Mouse (Mus musculus) MEL (cell line): ENCODE data around the gene Rab21. TPM values are rescaled to one million over a fixed set of nuclear protein-coding genes. Genes with fewer than 3 reads are reported as not detected.

Source experiments
- DNase-seq: peaks from one replicate; pipeline ENCODE4 v3.0.0; 2011; ENCODE audit warnings: low read depth, low spot score
- H3K27ac ChIP-seq: 2 replicates; pipeline ENCODE4 v1.5.1; 2012; ENCODE audit warnings: low read depth, mild to moderate bottlenecking, control low read depth, low read length, moderate library complexity; ENCODE audit not compliant: control insufficient read depth
- H3K27me3 ChIP-seq, 2 experiments: fragments of 150-350 bp in 1 of 2; sonication (generic) in 1 of 2; 2 replicates each; pipeline ENCODE4 v1.6.1; 2012; ENCODE audit warnings: low read length in 2 of 2, mild to moderate bottlenecking in 2 of 2, improper control_type of control experiment in 1 of 2, moderate library complexity in 1 of 2; ENCODE audit not compliant: insufficient read depth in 2 of 2, control insufficient read depth in 1 of 2
- H3K36me3 ChIP-seq, 2 experiments: 2 replicates each; pipeline ENCODE4 v1.6.1; 2012 to 2014; ENCODE audit warnings: low read length in 2 of 2, improper control_type of control experiment in 1 of 2, inconsistent platforms in 1 of 2, mild to moderate bottlenecking in 1 of 2; ENCODE audit not compliant: insufficient read depth in 2 of 2, control insufficient read depth in 1 of 2
- H3K4me1 ChIP-seq, 2 experiments: fragments of 150-350 bp in 1 of 2; sonication (generic) in 1 of 2; 2 replicates each; pipeline ENCODE4 v1.6.1; 2012; ENCODE audit warnings: low read length in 2 of 2, improper control_type of control experiment in 1 of 2, mild to moderate bottlenecking in 1 of 2; ENCODE audit not compliant: insufficient read depth in 2 of 2, control insufficient read depth in 1 of 2
- H3K4me3 ChIP-seq, 2 experiments: fragments of 150-350 bp in 1 of 2; sonication (generic) in 1 of 2; 2 replicates each; pipeline ENCODE4 v1.5.1; 2012; ENCODE audit warnings: low read depth in 2 of 2, low read length in 2 of 2, mild to moderate bottlenecking in 2 of 2, moderate library complexity in 2 of 2, control low read depth in 1 of 2, improper control_type of control experiment in 1 of 2; ENCODE audit not compliant: control insufficient read depth in 1 of 2, insufficient read depth in 1 of 2
- H3K79me2 ChIP-seq: 2 replicates; pipeline ENCODE4 v1.6.1; 2012; ENCODE audit warnings: mild to moderate bottlenecking, low read length, moderate library complexity; ENCODE audit not compliant: control insufficient read depth, poor library complexity, insufficient read depth
- H3K9ac ChIP-seq: 2 replicates; pipeline ENCODE4 v1.6.1; 2012; ENCODE audit warnings: low read depth, mild to moderate bottlenecking, control low read depth, low read length, moderate library complexity; ENCODE audit not compliant: control insufficient read depth, poor library complexity, severe bottlenecking
- H3K9me3 ChIP-seq: fragments of 150-350 bp; sonication (generic); replicated peaks from 2 replicates; pipeline ENCODE4 v1.6.1; 2012; ENCODE audit warnings: mild to moderate bottlenecking, low read length, improper control_type of control experiment, moderate library complexity; ENCODE audit not compliant: insufficient read depth
- CHD2 ChIP-seq: IDR thresholded peaks from 2 replicates; pipeline ENCODE4 v1.6.1; 2011; ENCODE audit warnings: low read length, improper control_type of control experiment
- CTCF ChIP-seq, 3 experiments: IDR thresholded peaks in 2 of 3; conservative IDR thresholded peaks in 1 of 3; 2 replicates each; pipeline ENCODE4 v1.5.1; 2011 to 2012; ENCODE audit warnings: low read length in 3 of 3, low read depth in 2 of 3, mild to moderate bottlenecking in 2 of 3, improper control_type of control experiment in 1 of 3, inconsistent platforms in 1 of 3, mixed read lengths in 1 of 3, moderate library complexity in 1 of 3; ENCODE audit not compliant: control insufficient read depth in 1 of 3, insufficient read depth in 1 of 3, poor library complexity in 1 of 3, severe bottlenecking in 1 of 3
- ELF1 ChIP-seq: IDR thresholded peaks from 2 replicates; pipeline ENCODE4 v1.6.1; 2014; ENCODE audit warnings: low read depth, mild to moderate bottlenecking, inconsistent platforms, low read length, improper control_type of control experiment, moderate library complexity
- EP300 ChIP-seq, 2 experiments: IDR thresholded peaks; 2 replicates each; pipeline ENCODE4 v1.6.1; 2011; ENCODE audit warnings: improper control_type of control experiment in 2 of 2, low read length in 2 of 2, low read depth in 1 of 2, mild to moderate bottlenecking in 1 of 2
- ETS1 ChIP-seq: IDR thresholded peaks from 2 replicates; pipeline ENCODE4 v1.6.1; 2012; ENCODE audit warnings: low read depth, mild to moderate bottlenecking, inconsistent platforms, low read length, improper control_type of control experiment, moderate library complexity
- GABPA ChIP-seq: IDR thresholded peaks from 2 replicates; pipeline ENCODE4 v1.6.1; 2012; ENCODE audit warnings: low read depth, mild to moderate bottlenecking, inconsistent platforms, low read length, improper control_type of control experiment, moderate library complexity
- GATA1 ChIP-seq: IDR thresholded peaks from 2 replicates; pipeline ENCODE4 v1.6.1; 2011; ENCODE audit warnings: low read depth, low read length, improper control_type of control experiment
- JUND ChIP-seq: IDR thresholded peaks from 2 replicates; pipeline ENCODE4 v1.6.1; 2011; ENCODE audit warnings: low read depth, mild to moderate bottlenecking, improper control_type of control experiment, low read length
- KAT2A ChIP-seq: conservative IDR thresholded peaks from 2 replicates; pipeline ENCODE4 v1.6.1; 2012; ENCODE audit warnings: low read depth, low read length, improper control_type of control experiment, inconsistent platforms
- MEF2A ChIP-seq: IDR thresholded peaks from 2 replicates; pipeline ENCODE4 v1.6.1; 2014; ENCODE audit warnings: low read depth, mild to moderate bottlenecking, inconsistent platforms, low read length, improper control_type of control experiment; ENCODE audit not compliant: poor library complexity, insufficient replicate concordance, severe bottlenecking; ENCODE audit errors: extremely low read depth
- MXI1 ChIP-seq: IDR thresholded peaks from 2 replicates; pipeline ENCODE4 v1.6.1; 2011; ENCODE audit warnings: mild to moderate bottlenecking, low read depth, low read length, improper control_type of control experiment
- MYB ChIP-seq: IDR thresholded peaks from 2 replicates; pipeline ENCODE4 v1.6.1; 2011; ENCODE audit warnings: mild to moderate bottlenecking, low read depth, low read length, improper control_type of control experiment
- MYC ChIP-seq: IDR thresholded peaks from 2 replicates; pipeline ENCODE4 v1.6.1; 2011; ENCODE audit warnings: low read depth, mild to moderate bottlenecking, low read length, improper control_type of control experiment, moderate library complexity
- NRF1 ChIP-seq: IDR thresholded peaks from 2 replicates; pipeline ENCODE4 v1.6.1; 2014; ENCODE audit warnings: low read depth, mild to moderate bottlenecking, inconsistent platforms, low read length, improper control_type of control experiment, moderate library complexity; ENCODE audit not compliant: poor library complexity, insufficient read depth, severe bottlenecking
- RAD21 ChIP-seq: IDR thresholded peaks from 2 replicates; pipeline ENCODE4 v1.6.1; 2011; ENCODE audit warnings: mild to moderate bottlenecking, low read depth, low read length, improper control_type of control experiment
- RCOR1 ChIP-seq: IDR thresholded peaks from 2 replicates; pipeline ENCODE4 v1.6.1; 2012; ENCODE audit warnings: low read depth, mild to moderate bottlenecking, inconsistent platforms, low read length, improper control_type of control experiment
- SIN3A ChIP-seq: IDR thresholded peaks from 2 replicates; pipeline ENCODE4 v1.6.1; 2012; ENCODE audit warnings: low read length, improper control_type of control experiment, inconsistent platforms
- TAL1 ChIP-seq: IDR thresholded peaks from 2 replicates; pipeline ENCODE4 v1.6.1; 2012; ENCODE audit warnings: mild to moderate bottlenecking, inconsistent platforms, low read length, moderate library complexity, mixed read lengths
- TBP ChIP-seq: IDR thresholded peaks from 2 replicates; pipeline ENCODE4 v1.8.0; 2011; ENCODE audit warnings: low read depth, low read length, improper control_type of control experiment
- TCF12 ChIP-seq: IDR thresholded peaks from 2 replicates; pipeline ENCODE4 v1.6.1; 2014; ENCODE audit warnings: low read depth, mild to moderate bottlenecking, inconsistent platforms, low read length, improper control_type of control experiment, moderate library complexity
- USF1 ChIP-seq: IDR thresholded peaks from 2 replicates; pipeline ENCODE4 v1.6.1; 2014; ENCODE audit warnings: low read depth, mild to moderate bottlenecking, inconsistent platforms, low read length, improper control_type of control experiment, moderate library complexity
- USF2 ChIP-seq, 2 experiments: IDR thresholded peaks; 2 replicates each; pipeline ENCODE4 v1.6.1; 2011 to 2012; ENCODE audit warnings: improper control_type of control experiment in 2 of 2, low read length in 2 of 2, borderline replicate concordance in 1 of 2, inconsistent platforms in 1 of 2, low read depth in 1 of 2, mild to moderate bottlenecking in 1 of 2; ENCODE audit not compliant: insufficient read depth in 1 of 2
- ZMIZ1 ChIP-seq: IDR thresholded peaks from 2 replicates; pipeline ENCODE4 v1.6.1; 2012; ENCODE audit warnings: low read depth, mild to moderate bottlenecking, inconsistent platforms, low read length, improper control_type of control experiment, moderate library complexity
- ZNF384 ChIP-seq: IDR thresholded peaks from 2 replicates; pipeline ENCODE4 v1.6.1; 2012; ENCODE audit warnings: low read depth, mild to moderate bottlenecking, inconsistent platforms, low read length, improper control_type of control experiment
- polyA plus RNA-seq, 2 experiments: library from polyadenylated mRNA; stranded (reverse) in 1 of 2; unstranded in 1 of 2; fragments of >175 nt in 1 of 2; fragments of >200 nt in 1 of 2; gene quantifications; 2 replicates each; pipeline versions ENCODE4 v1.2.1 to v1.2.4; 2012; ENCODE audit warnings: low replicate concordance in 2 of 2, low read depth in 1 of 2; ENCODE audit not compliant: insufficient read length in 2 of 2, insufficient read depth in 1 of 2, missing spikeins in 1 of 2
- total RNA-seq: library from RNA; depleted of rRNA; stranded (reverse); fragments of 300-350 nt; gene quantifications from 2 replicates; pipeline ENCODE4 v1.2.3, GENCODE M21; 2012

The Rab21 gene
- total and polyA plus RNA-seq, 3 experiments = 12.9 to 31.5 (median 20.9) TPM

DNA sequence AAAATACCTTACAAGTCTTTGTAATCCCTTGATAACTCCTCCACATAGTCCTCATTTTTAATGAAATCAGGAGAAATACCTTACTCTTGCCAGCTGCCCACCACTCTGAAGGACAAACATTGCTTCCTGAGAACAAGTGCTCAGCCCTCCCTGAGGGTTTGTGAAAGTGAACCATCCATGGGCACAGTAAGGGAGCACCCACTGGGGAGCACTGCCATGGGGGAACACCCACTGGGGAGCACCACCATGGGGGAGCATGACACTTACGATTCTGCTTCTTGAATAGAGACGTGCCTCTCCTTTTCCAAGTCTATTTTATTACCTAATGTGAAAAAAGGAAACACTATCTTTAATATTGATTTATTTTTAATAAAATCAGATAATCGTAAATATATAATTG is 20.2 kb downstream of the Rab21 start:
- H3K27ac ChIP-seq = no peak overlapping the region

DNA sequence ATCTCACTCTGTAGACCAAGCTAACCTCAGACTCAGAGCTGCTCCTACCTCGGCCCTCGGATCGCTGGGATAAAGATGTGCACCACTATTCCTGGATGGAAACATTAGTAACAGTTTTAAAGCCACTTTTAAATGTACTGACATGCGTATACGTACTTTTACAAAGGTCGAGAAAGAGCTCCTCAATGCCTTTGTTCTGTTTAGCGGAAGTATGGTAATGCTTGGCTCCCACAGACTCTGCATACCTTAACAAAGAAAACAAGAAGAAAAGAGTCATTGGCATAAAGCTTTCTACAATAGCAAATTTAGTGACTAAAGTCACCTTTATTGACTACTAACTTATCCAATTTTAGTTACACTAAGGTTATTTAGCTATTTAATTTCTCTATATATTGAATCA is 20.7 kb downstream of the Rab21 start:
- H3K9ac ChIP-seq = no peak overlapping the region
- H3K27me3 ChIP-seq = no peaks in the 10 kb centered on the region
- no peaks in the 10 kb centered on the region for H3K79me2 ChIP-seq
- peaks cover 0 to 23% of the 10 kb centered on the region in 2 experiments; a peak in 2 of 4 replicates for H3K36me3 ChIP-seq
- no peak overlapping the region for H3K4me3 ChIP-seq
- no peaks in the 10 kb centered on the region for H3K4me1 ChIP-seq
- no peaks in the 10 kb centered on the region for H3K9me3 ChIP-seq
- TF ChIP-seq EP300 (IDR thresholded peaks at IDR 0.05; ENCODE audit: low read depth in 1 of 2, low read length in 2 of 2) = no peak
- no peak overlapping the region for H3K27ac ChIP-seq
- no peak for DNase-seq

More for the DNA sequence above, 20.2 kb downstream of the Rab21 start:
- Histone ChIP-seq H3K9ac (no peak overlapping the region), H3K27me3 (no peaks in the 10 kb centered on the region), H3K4me1 (no peaks in the 10 kb centered on the region), H3K79me2 (no peaks in the 10 kb centered on the region), H3K9me3 (no peaks in the 10 kb centered on the region), H3K4me3 (no peak overlapping the region), H3K36me3 (peaks cover 0 to 25% of the 10 kb centered on the region in 2 experiments; a peak in 2 of 4 replicates)
- TF ChIP-seq MXI1 (no peak), ELF1 (no peak), JUND (no peak), KAT2A (no peak), MYC (no peak), TAL1 (no peak), USF1 (no peak), GATA1 (no peak), USF2 (IDR thresholded peaks at IDR 0.05; ENCODE audit: borderline replicate concordance in 1 of 2, insufficient read depth in 1 of 2, low read depth in 1 of 2, low read length in 2 of 2) (no peak)
- no peak for DNase-seq

DNA sequence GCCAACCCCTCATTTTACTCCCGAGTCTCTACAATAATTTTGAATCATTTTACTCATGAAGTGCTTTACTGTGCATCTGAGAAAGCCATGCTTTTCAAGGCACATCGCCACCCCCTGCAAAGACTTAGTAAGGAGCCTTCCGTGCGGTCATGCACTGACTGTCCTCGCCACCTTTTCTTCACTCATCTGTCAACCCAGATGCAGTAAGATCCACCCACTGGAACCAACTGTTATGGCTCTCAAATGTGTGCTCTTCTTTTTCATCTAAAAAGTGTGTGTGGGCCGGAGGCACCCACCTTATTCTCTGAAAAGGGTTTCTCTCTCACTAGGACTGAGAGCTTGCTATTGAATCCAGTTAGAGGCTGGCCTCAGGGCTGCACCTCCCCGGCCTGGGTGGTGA is 21.4 kb downstream of the Rab21 start:
- TF ChIP-seq MYB = no peak
- TF ChIP-seq ETS1 = no peak
- TF ChIP-seq RAD21 = no peak
- no peak for TF ChIP-seq ZMIZ1
- TF ChIP-seq TBP = no peak
- no peak for TF ChIP-seq GABPA
- TF ChIP-seq EP300 (IDR thresholded peaks at IDR 0.05; ENCODE audit: low read depth in 1 of 2, low read length in 2 of 2) = no peak
- no peak for TF ChIP-seq TAL1
- TF ChIP-seq USF2 (IDR thresholded peaks at IDR 0.05; ENCODE audit: borderline replicate concordance in 1 of 2, insufficient read depth in 1 of 2, low read depth in 1 of 2, low read length in 2 of 2) = no peak
- no peak for TF ChIP-seq ZNF384
- no peak for TF ChIP-seq TCF12
- no peak for TF ChIP-seq NRF1
- TF ChIP-seq SIN3A = no peak
- TF ChIP-seq RCOR1 = no peak
- TF ChIP-seq MEF2A = no peak
- TF ChIP-seq MXI1 = no peak
- TF ChIP-seq CHD2 = no peak
- TF ChIP-seq CTCF (IDR thresholded peaks at IDR 0.05 in 2 of 3, conservative IDR thresholded peaks at IDR 0.05 in 1 of 3; ENCODE audit: control insufficient read depth in 1 of 3, insufficient read depth in 1 of 3, low read depth in 2 of 3, low read length in 3 of 3, poor library complexity in 1 of 3, severe bottlenecking in 1 of 3) = no peak
- TF ChIP-seq GATA1 = no peak
- no peak for TF ChIP-seq KAT2A
- Histone ChIP-seq H3K79me2 (no peaks in the 10 kb centered on the region), H3K27ac (no peak overlapping the region), H3K36me3 (peaks cover 0 to 20% of the 10 kb centered on the region in 2 experiments; a peak in 2 of 4 replicates), H3K27me3 (no peaks in the 10 kb centered on the region), H3K9ac (no peak overlapping the region), H3K4me3 (no peak overlapping the region), H3K4me1 (no peaks in the 10 kb centered on the region), H3K9me3 (no peaks in the 10 kb centered on the region)
- no peak for DNase-seq
